Mouse (Mus musculus) kidney, embryonic 15.5 days (tissue): ENCODE results near the gene Magi1. TPM values are rescaled to one million over a fixed set of nuclear protein-coding genes. Genes with fewer than 3 reads are reported as not detected.

Experiments used
- ATAC-seq: fragments of 200-750 bp; cut with Nextera tagmentation; replicated peaks from 2 replicates; pipeline ENCODE4 v1.8.0; 2017; ENCODE audit warnings: moderate TSS enrichment; ENCODE audit not compliant: low FRiP score
- H3K27ac ChIP-seq: fragments of 300-500 bp; sonication (generic); 2 replicates; pipeline ENCODE4 v1.5.1; 2015; ENCODE audit warnings: mild to moderate bottlenecking, inconsistent platforms
- H3K27me3 ChIP-seq: fragments of 300-500 bp; sonication (generic); 2 replicates; pipeline ENCODE4 v1.6.1; 2015; ENCODE audit warnings: inconsistent platforms
- H3K36me3 ChIP-seq: fragments of 300-500 bp; sonication (generic); 2 replicates; pipeline ENCODE4 v1.6.1; 2015; ENCODE audit warnings: inconsistent platforms
- H3K4me1 ChIP-seq: fragments of 300-500 bp; sonication (generic); 2 replicates; pipeline ENCODE4 v1.6.1; 2015; ENCODE audit warnings: inconsistent platforms
- H3K4me2 ChIP-seq: fragments of 300-500 bp; sonication (generic); 2 replicates; pipeline ENCODE4 v1.6.1; 2015; ENCODE audit warnings: moderate library complexity, mild to moderate bottlenecking, inconsistent platforms
- H3K4me3 ChIP-seq: fragments of 300-500 bp; sonication (generic); replicated peaks from 2 replicates; pipeline ENCODE4 v1.5.1; 2015; ENCODE audit warnings: mild to moderate bottlenecking, inconsistent platforms
- H3K9ac ChIP-seq: fragments of 300-500 bp; sonication (generic); 2 replicates; pipeline ENCODE4 v1.6.1; 2015; ENCODE audit warnings: mild to moderate bottlenecking, inconsistent platforms
- H3K9me3 ChIP-seq: fragments of 300-500 bp; sonication (generic); replicated peaks from 2 replicates; pipeline ENCODE4 v1.6.1; 2016; ENCODE audit warnings: inconsistent platforms
- WGBS: fragments of 180-500 bp; shearing (Covaris S2); methylation state at CpG from one replicate; pipeline ENCODE4 v1.1.7; 2015; ENCODE audit warnings: mixed read lengths; 5-methylcytosine and 5-hydroxymethylcytosine counted together
- polyA plus RNA-seq: library from polyadenylated mRNA; unstranded; fragments of >200 nt; fragmentation: Nextera tagmentation; extraction: Ambion mirVana; gene quantifications from 2 replicates; pipeline ENCODE4 v1.2.1, GENCODE M21; 2015

The Magi1 gene
- polyA plus RNA-seq, 1 experiment from 2014 or later, result 9.8 TPM

- Histone ChIP-seq H3K4me1 (peaks cover 27% of the 10 kb centered on the region), H3K4me2 (no peak overlapping the region), H3K27ac (no peak overlapping the region; the same call in 1 of the 2 replicates), H3K4me3 (no peak overlapping the region), H3K9ac (no peak overlapping the region), H3K36me3 (no peaks in the 10 kb centered on the region), H3K9me3 (no peaks in the 10 kb centered on the region), H3K27me3 (no peaks in the 10 kb centered on the region)
- ATAC-seq, result peak; percentile 60; the same call in 1 of the 2 replicates
- 77% methylated on average over 9 of the region's 9 CpGs for WGBS
Observed at GRCm38 (mm10) chr6:94169581-94170194, 114.0 kb downstream of the Magi1 start.

DNA sequence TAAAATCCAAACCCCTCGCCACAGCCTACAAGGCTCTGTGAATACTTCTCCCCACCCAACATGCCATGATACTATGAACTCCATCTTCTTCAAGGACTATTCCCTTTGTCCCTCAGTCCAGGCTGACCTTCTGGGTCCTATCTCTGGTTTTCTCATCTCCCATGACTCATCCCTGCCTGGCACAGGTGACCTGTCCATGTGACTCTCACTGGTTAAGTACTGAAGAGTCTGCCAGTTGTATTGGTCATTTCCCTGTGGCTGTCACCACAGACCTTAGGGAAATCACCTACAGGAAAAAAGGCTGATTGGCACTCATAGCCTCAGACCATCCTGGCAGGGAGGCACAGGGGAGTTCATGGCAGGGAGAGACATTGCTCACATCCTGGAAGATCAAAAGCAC lies 117.8 kb downstream of the Magi1 start:
- Histone ChIP-seq H3K9me3 (no peaks in the 10 kb centered on the region), H3K9ac (no peak overlapping the region), H3K27me3 (no peaks in the 10 kb centered on the region), H3K4me1 (peaks cover 44% of the 10 kb centered on the region), H3K4me2 (no peak overlapping the region), H3K27ac (0 out of 2 replicates have a peak overlapping the region, but pooled peaks have one; percentile 4), H3K4me3 (no peak overlapping the region), H3K36me3 (no peaks in the 10 kb centered on the region)
- WGBS, result 94% methylated on average over 1 of the region's 1 CpGs
- no peak for ATAC-seq

DNA sequence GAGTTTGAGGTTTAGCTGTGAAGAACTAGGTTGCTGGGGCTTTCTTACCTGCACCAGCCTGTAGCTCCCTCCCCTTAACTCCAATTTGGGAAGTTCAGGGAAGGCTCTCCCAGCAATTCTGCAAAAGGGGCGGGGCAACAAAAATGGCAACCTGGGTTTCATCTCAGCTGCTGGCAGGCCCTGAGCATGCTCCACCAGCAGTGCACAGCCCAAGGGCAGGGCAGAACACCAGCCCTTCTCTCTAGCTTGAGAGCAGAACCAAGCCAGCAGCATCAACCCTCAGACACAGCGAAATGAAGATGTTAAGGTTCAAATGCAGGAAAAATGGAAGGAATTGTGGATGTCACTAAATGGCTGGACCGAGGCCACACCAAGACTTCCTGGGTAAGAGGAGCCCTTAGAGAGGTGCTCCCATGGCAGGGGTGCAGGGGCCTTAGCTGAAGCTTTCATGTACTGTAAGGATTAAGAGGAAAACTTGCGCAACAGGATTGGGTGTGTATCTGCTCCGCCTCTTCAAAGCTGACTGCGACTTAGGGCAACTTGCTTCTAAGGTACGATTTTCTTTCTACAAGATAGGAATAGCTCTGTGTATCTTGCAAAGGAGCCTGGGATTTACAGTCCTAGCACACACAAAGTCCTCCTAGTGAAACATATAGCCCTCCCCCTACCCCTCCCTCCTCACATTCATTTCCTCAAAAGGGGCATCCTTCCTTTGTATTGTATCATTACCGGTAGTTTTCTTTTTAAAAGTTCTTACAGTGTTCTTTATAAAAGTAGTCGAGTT lies 118.8 kb downstream of the Magi1 start:
- H3K27ac ChIP-seq, result no peak overlapping the region
- no peak overlapping the region for H3K9ac ChIP-seq
- 79% methylated on average over 9 of the region's 9 CpGs for WGBS
- peaks cover 41% of the 10 kb centered on the region for H3K4me1 ChIP-seq
- no peaks in the 10 kb centered on the region for H3K27me3 ChIP-seq
- no peak for ATAC-seq
- no peak overlapping the region for H3K4me2 ChIP-seq
- no peaks in the 10 kb centered on the region for H3K9me3 ChIP-seq
- no peaks in the 10 kb centered on the region for H3K36me3 ChIP-seq
- H3K4me3 ChIP-seq, result no peak overlapping the region

- H3K9ac ChIP-seq, result no peak overlapping the region
- H3K4me1 ChIP-seq, result peaks cover 39% of the 10 kb centered on the region
- H3K4me2 ChIP-seq, result peak overlapping the region; percentile 24; the same call in 1 of the 2 replicates
- 39% methylated on average over 9 of the region's 9 CpGs for WGBS
- no peaks in the 10 kb centered on the region for H3K27me3 ChIP-seq
- no peak overlapping the region for H3K4me3 ChIP-seq
- H3K27ac ChIP-seq, result peak overlapping the region; percentile 43; the same call in 1 of the 2 replicates
- no peaks in the 10 kb centered on the region for H3K36me3 ChIP-seq
- no peak for ATAC-seq
- H3K9me3 ChIP-seq, result no peaks in the 10 kb centered on the region
Observed at GRCm38 (mm10) chr6:94163325-94163995, 120.3 kb downstream of the Magi1 start.

DNA sequence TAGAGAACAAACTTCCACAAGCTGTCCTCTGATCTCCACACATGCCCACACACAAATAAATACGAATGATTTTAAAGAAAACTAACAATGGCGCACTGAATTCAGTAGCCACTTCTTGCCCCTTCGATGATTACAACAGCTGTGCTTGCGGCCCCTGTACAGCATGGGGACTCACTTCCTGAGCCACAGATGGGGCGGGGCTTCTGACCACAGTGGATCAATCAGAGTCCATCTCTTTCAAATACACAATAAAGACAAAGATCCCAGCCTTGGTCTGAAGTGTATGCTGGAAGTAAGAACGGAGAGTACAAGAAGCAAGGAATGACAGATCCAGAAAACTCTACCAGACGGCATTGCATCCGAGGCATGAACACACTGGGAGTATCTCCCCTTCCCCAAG lies 120.8 kb downstream of the Magi1 start:
- WGBS, result 59% methylated on average over 8 of the region's 8 CpGs
- H3K9me3 ChIP-seq, result no peaks in the 10 kb centered on the region
- no peaks in the 10 kb centered on the region for H3K27me3 ChIP-seq
- H3K9ac ChIP-seq, result no peak overlapping the region
- H3K36me3 ChIP-seq, result no peaks in the 10 kb centered on the region
- H3K4me3 ChIP-seq, result no peak overlapping the region
- peaks cover 42% of the 10 kb centered on the region for H3K4me1 ChIP-seq
- no peak for ATAC-seq
- H3K4me2 ChIP-seq, result peak overlapping the region; percentile 24; the same call in 1 of the 2 replicates
- peak overlapping the region; percentile 43; the same call in 1 of the 2 replicates for H3K27ac ChIP-seq

- Histone ChIP-seq H3K9ac (no peak overlapping the region), H3K27me3 (no peaks in the 10 kb centered on the region), H3K36me3 (no peaks in the 10 kb centered on the region), H3K27ac (no peak overlapping the region), H3K4me1 (peaks cover 34% of the 10 kb centered on the region), H3K4me2 (no peak overlapping the region), H3K4me3 (no peak overlapping the region), H3K9me3 (no peaks in the 10 kb centered on the region)
- no peak for ATAC-seq
- 72% methylated on average over 2 of the region's 2 CpGs for WGBS
Observed at GRCm38 (mm10) chr6:94159256-94159655, 124.5 kb downstream of the Magi1 start.

DNA sequence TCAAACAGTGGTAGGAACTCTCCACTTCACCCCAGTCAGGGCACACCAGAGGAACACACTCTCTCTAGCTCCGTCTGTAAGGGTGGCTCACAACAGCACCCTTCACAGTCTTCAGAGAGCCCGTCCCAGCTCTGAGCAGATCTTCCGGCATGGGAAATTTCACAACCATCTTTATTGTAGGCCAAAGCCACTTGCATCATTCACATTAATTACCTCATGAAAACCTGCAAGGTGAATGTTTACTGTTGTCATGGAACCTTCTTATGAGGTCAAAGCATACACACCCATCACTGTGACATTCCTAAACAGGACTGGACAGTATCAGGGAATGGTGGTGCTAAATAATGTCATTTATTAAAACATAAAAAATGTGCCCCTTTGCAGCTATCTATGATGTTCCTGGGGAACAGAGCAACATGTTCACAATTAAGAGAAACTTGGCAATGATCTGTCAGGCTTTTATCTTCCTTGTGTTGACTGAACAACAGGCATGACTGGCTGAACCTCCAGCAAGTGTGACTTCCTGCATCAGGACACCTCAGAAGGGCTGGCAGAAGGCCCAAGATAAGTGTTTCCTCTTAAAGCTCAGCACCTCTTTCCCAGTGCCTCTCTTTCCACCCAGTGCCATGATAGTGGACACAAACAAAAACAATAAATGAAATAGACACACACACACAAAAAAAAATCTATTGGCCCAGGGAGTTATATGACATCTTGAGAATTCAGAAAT lies 125.4 kb downstream of the Magi1 start:
- H3K4me2 ChIP-seq, result no peak overlapping the region
- no peak overlapping the region for H3K4me3 ChIP-seq
- H3K27ac ChIP-seq, result no peak overlapping the region
- H3K36me3 ChIP-seq, result no peaks in the 10 kb centered on the region
- peaks cover 25% of the 10 kb centered on the region for H3K4me1 ChIP-seq
- H3K9ac ChIP-seq, result no peak overlapping the region
- H3K27me3 ChIP-seq, result no peaks in the 10 kb centered on the region
- no peaks in the 10 kb centered on the region for H3K9me3 ChIP-seq
- no peak for ATAC-seq
- WGBS, result 86% methylated on average over 3 of the region's 3 CpGs

- H3K9me3 ChIP-seq, result no peaks in the 10 kb centered on the region
- ATAC-seq, result no peak
- peaks cover 17% of the 10 kb centered on the region for H3K4me1 ChIP-seq
- H3K4me3 ChIP-seq, result no peak overlapping the region
- H3K4me2 ChIP-seq, result no peak overlapping the region
- peak overlapping the region; percentile 41; the same call in 1 of the 2 replicates for H3K27ac ChIP-seq
- no peaks in the 10 kb centered on the region for H3K36me3 ChIP-seq
- WGBS, result 65% methylated on average over 4 of the region's 4 CpGs
- no peak overlapping the region for H3K9ac ChIP-seq
- H3K27me3 ChIP-seq, result no peaks in the 10 kb centered on the region
Observed at GRCm38 (mm10) chr6:94155996-94156395, 127.7 kb downstream of the Magi1 start.

DNA sequence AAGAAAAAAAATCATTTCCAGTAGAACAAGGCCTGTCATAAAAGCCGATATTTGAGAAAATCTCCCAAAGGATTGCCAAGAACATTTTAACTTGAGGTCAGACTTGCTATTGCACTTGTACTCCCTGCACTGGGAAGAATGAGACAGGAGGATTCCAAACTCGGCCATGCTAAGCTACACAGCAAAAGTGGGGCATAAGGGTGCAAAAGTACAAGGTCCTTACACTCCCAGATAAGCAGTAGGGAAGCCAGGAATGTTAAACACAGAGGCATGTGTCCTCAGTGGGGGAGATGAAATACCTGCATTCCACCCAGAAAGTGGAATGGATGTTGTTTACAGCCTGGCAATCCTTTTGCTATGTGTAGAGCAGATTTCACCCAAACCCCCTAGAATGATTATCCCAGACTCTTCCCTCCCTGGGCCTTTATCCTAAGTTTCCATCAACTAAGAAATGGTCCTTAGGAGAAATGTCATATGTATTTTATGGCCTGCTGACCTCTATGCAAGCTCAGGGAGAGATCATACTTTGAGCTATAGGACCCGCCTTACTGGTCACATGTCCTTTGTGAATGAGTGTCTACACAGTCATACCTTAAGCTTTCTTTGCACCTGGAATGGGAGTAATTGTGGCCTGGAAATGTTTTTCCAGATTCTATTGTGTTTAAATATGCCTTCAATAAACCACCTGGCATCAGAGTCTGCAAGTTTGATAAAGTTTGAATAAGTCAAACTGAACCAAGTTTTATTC lies 128.7 kb downstream of the Magi1 start:
- Histone ChIP-seq H3K4me1 (peaks cover 17% of the 10 kb centered on the region), H3K27me3 (no peaks in the 10 kb centered on the region), H3K4me3 (no peak overlapping the region), H3K4me2 (no peak overlapping the region), H3K27ac (no peak overlapping the region; the same call in 1 of the 2 replicates), H3K9ac (no peak overlapping the region), H3K9me3 (no peaks in the 10 kb centered on the region), H3K36me3 (no peaks in the 10 kb centered on the region)
- 81% methylated on average over 3 of the region's 3 CpGs for WGBS
- ATAC-seq, result no peak

- WGBS, result 78% methylated on average over 9 of the region's 9 CpGs
- H3K4me1 ChIP-seq, result peaks cover 13% of the 10 kb centered on the region
- no peak for ATAC-seq
Observed at GRCm38 (mm10) chr6:94152881-94153280, 130.8 kb downstream of the Magi1 start.

GRCm38 (mm10) chr6:94150876-94151275 lies 132.8 kb downstream of the Magi1 start:
- ATAC-seq, result no peak
- WGBS, result 50% methylated on average over 4 of the region's 4 CpGs
- no peaks in the 10 kb centered on the region for H3K27me3 ChIP-seq
- H3K4me3 ChIP-seq, result no peak overlapping the region
- H3K9ac ChIP-seq, result no peak overlapping the region
- H3K4me1 ChIP-seq, result peaks cover 17% of the 10 kb centered on the region
- H3K27ac ChIP-seq, result no peak overlapping the region
- H3K9me3 ChIP-seq, result no peaks in the 10 kb centered on the region
- no peak overlapping the region for H3K4me2 ChIP-seq
- H3K36me3 ChIP-seq, result no peaks in the 10 kb centered on the region

More at GRCm38 (mm10) chr6:94152881-94153280, 130.8 kb downstream of the Magi1 start:
- Histone ChIP-seq H3K4me3 (no peak overlapping the region), H3K4me2 (no peak overlapping the region), H3K27me3 (no peaks in the 10 kb centered on the region), H3K27ac (no peak overlapping the region), H3K9ac (no peak overlapping the region), H3K9me3 (no peaks in the 10 kb centered on the region), H3K36me3 (no peaks in the 10 kb centered on the region)
